Mouse (Mus musculus): ENCODE measurements at regions not wholly inside any gene's neighbourhood (a gene's known extent, or its start where the extent isn't known, plus 50 kb on each side); places are given as distances from the start of the nearest gene placed in this dataset.

GRCm38 (mm10) chr14:58570021-58570420 is 499.7 kb downstream of the Fgf9 start:
- no peak for DNase-seq

- no peak for DNase-seq
Observed at GRCm38 (mm10) chr14:58567472-58567871, 497.1 kb downstream of the Fgf9 start.

- DNase-seq, result no peak
Observed at GRCm38 (mm10) chr14:58563082-58563481, 492.7 kb downstream of the Fgf9 start.

- DNase-seq, result no peak
Observed at GRCm38 (mm10) chr14:58550785-58551184, 480.4 kb downstream of the Fgf9 start.

- DNase-seq, result no peak
Observed at GRCm38 (mm10) chr14:58545778-58546177, 475.4 kb downstream of the Fgf9 start.

GRCm38 (mm10) chr14:58543140-58543767 is 472.9 kb downstream of the Fgf9 start:
- DNase-seq, result no peak

GRCm38 (mm10) chr14:58538135-58538534 is 467.8 kb downstream of the Fgf9 start:
- no peak for DNase-seq

GRCm38 (mm10) chr14:58520976-58521549 is 450.7 kb downstream of the Fgf9 start:
- no peak for DNase-seq

GRCm38 (mm10) chr14:58520384-58520783 is 450.0 kb downstream of the Fgf9 start:
- no peak for DNase-seq

- DNase-seq, result no peak
Observed at GRCm38 (mm10) chr14:58519086-58519485, 448.7 kb downstream of the Fgf9 start.

GRCm38 (mm10) chr14:58516543-58516942 is 446.2 kb downstream of the Fgf9 start:
- no peak for DNase-seq

GRCm38 (mm10) chr14:58512177-58512576 is 441.8 kb downstream of the Fgf9 start:
- no peak for DNase-seq

- DNase-seq, result peak; percentile 13
Observed at GRCm38 (mm10) chr14:58511571-58511985, 441.2 kb downstream of the Fgf9 start.

- DNase-seq, result no peak
Observed at GRCm38 (mm10) chr14:58510790-58511189, 440.4 kb downstream of the Fgf9 start.

- DNase-seq, result peak; percentile 26
Observed at GRCm38 (mm10) chr14:58509106-58509505, 438.8 kb downstream of the Fgf9 start.

GRCm38 (mm10) chr14:58506490-58506889 is 436.1 kb downstream of the Fgf9 start:
- peak; percentile 32 for DNase-seq

- DNase-seq, result peak; percentile 14
Observed at GRCm38 (mm10) chr14:58505841-58506240, 435.5 kb downstream of the Fgf9 start.

- DNase-seq, result no peak
Observed at GRCm38 (mm10) chr14:58502890-58503289, 432.5 kb downstream of the Fgf9 start.

- no peak for DNase-seq
Observed at GRCm38 (mm10) chr14:58500014-58500413, 429.7 kb downstream of the Fgf9 start.

GRCm38 (mm10) chr14:58499501-58499900 is 429.2 kb downstream of the Fgf9 start:
- DNase-seq, result peak; percentile 19

- no peak for DNase-seq
Observed at GRCm38 (mm10) chr14:58499071-58499470, 428.7 kb downstream of the Fgf9 start.

- no peak for DNase-seq
Observed at GRCm38 (mm10) chr14:58496902-58497301, 426.6 kb downstream of the Fgf9 start.

- peak; percentile 32 for DNase-seq
Observed at GRCm38 (mm10) chr14:58494400-58494987, 424.1 kb downstream of the Fgf9 start.

- no peak for DNase-seq
Observed at GRCm38 (mm10) chr14:58492118-58492517, 421.8 kb downstream of the Fgf9 start.
